Mouse (Mus musculus) brain, embryonic 18.5 days (tissue): ENCODE results near the gene Gm45713.
A peak's percentile ranks its signal among the peaks of the same experiment; 100 is the strongest.
"Not testable (repeated sequence)": the region's sequence is repeated elsewhere in the genome, so short reads cannot be mapped to it uniquely, and the experiment has no call there.

Experiments used
- DNase-seq: peaks from one replicate; pipeline ENCODE4 v3.0.0-alpha.2; 2012; ENCODE audit warnings: low read depth, low spot score

Gene Gm45713

DNA sequence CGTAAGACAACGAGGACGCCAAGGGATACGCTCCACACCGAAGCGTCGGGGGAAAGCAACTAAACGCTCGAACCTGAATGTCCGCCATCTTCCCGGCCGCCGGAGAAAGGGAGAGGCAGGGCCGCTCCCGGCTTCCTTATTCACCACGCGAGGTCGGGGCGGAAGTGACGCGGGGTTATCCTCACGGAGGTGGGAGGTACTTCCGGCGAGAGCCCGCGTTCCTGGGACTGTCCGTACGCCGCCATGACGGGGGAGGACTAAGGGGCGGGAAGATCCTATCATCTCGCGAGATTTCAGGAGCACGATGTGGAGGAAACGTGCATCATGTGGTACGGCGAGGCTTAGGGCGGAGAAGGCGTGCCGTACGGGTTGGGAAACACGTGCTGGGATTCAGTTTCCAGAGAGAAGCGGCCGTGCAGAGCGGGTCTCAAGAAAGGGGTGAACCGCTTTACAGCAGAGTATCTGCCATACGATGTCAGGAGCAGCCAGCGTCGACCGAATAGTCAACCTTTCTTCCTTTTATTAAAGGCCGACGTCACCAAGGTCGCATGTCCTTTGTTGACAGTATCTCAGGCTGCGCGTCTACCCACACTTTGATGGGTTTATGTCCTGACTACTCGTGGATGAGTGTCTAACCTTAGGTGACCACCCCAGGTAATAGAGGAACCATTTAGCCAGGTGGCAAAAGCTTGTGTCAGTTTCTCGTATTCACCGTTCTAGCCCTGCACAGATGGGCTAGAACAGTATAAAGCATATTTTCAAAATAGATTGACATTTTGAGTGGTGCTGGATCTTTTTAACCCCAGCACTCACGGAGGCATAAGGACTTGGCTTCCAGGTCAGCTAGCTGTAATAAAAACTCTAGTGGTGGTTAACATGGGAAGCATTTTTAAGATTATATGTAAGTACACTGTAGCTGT lies 11.5 kb downstream of the Gm45713 start, which contains the start of gene Rps11:
Gene Rps11 (minus strand): TSS at position 216 of the 920 bp plus-strand sequence.
- peak; percentile 99 for DNase-seq

DNA sequence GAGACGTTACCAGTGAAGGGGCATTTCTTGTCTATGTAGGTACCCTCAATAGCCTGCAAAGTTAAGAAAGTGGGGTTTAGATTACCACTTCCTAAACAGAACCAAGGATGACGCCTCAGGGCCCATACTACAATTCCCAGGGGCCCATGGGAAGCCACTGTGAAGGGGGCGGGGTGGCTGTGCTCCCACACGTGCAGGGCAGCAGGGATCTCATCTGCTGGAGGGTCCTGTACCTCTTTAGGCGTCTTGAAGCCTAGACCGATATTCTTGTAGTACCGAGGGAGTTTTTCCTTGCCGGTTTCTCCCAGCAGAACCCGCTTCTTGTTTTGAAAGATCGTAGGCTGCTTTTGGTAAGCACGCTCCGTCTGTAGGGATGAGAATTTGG lies 12.9 kb downstream of the Gm45713 start:
- DNase-seq = no peak

DNA sequence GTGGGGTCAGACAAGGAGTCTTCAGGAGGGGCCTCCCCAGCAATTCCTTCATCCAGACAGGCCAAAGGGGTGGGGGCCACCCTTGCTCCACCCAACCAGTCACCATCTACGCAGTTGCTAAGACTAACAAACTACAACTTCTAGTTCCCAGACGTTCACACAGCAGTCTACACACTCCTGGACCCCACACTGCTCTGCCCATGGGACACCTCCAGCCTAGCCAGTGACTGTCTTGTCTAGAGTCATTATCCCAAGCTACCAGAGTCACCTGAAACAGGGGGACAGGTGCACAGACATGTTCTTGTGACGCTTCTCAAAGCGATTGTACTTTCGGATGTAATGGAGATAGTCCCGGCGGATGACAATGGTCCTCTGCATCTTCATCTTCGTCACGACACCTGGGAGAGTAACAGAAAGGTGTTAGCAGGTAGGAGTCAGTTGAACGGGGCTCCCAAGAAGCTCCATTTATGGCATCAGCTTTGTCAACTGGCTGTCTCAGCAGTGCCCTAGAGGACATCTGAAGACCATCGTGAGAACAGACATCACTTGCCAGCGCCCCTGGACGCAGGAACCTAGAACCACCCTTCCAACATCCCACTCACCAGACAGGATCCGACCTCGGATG lies 13.4 kb downstream of the Gm45713 start:
- no peak for DNase-seq

DNA sequence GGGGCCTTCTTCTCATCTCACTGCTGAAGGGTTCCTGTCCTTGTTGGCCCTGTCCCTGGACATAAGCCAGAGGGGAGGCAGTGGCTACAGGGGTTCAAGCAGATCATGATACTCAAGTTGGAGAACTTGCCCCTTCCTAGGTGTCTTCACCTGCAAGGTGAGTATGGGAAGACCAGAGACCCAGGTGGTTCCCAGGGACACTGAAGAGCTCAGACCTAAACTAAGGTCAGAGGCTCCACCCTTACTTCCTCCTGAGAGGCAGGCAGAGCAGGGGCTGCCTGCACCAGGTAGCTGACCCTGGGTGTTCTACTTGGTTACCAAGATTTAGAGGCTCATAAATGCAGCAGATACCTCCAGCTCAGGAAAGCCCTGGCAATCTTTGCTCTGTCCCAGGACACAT lies 14.1 kb downstream of the Gm45713 start:
- DNase-seq = no peak

DNA sequence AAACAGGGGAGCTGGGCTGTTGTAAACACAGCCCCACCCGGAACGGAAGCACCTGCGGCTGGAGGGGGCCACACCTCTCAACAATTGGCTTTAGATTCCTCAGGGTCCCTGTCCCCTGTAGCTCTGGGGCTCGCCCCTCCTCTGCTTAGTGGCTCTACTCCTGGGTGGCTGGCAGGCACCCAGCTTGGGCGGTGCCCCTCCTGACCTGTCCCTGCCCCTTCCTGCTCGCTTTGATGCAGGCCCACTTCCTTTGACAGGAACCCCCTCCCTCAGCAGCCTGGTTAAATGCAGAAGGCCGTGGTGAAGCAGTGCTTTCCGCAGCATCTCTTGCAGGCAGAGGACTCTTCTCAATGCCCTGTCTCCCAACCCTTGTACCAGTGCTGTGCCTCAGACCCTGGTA lies 14.6 kb downstream of the Gm45713 start:
- DNase-seq = no peak

DNA sequence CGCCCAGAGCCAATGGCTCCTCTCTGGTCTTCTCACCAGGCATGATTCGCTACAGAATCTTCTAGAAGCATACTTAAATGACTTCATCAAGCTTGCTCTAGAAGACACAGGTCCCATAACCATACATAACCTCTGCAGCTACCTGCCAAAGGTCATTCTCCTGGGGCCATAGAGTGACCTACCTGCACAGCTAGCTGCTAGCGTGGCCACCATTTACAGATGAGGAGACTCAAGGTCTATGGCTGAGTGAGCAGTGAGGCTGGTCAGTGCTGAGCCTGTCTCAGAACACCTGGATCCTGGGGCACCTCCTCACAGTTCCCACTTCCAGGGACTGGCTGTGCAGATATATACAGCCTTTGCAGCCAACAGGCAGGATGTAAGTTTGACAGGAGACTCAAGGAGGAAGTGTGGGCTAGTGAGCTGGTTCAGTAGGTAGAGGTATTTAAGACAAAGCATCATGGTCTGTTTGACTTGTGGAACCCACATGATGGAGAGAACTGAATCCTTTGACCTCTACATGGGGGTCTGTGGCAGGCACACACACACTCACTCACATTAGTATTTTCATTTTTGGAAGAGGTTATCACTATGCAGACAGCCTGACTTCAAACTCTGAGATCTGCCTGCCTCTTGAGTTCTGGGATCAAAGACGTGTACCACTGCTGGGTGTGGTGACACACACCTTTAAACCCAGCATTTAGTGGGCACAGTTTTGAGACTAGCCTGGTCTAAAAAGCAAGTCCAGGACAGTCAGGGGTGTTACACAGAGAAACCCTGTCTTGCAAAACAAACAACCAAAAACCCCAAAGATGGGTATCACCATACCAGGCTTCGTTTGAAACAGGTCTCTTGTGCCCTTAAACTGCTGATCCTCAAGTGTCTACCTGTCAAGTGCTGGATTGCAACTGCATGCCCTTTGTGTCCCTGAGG lies 16.0 kb downstream of the Gm45713 start:
- DNase-seq = no peak

DNA sequence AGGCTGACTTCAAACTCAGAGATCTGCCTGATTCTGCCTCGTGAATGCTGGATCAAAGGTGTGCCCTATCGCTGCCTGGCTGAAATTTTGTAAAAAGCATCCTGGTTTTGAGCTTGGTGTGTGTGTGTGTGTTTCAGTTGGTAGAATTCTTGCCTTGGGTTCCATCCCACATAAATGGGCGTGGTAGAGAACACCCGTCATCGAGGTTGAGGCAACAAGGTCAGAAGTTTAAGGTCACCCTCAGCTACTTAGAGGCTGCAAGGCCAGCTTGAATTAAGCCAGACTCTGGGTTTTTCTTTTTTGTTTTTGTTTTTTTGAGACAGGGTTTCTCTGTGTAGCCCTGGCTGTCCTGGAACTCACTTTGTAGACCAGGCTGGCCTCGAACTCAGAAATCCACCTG lies 17.7 kb downstream of the Gm45713 start:
- DNase-seq = no peak

DNA sequence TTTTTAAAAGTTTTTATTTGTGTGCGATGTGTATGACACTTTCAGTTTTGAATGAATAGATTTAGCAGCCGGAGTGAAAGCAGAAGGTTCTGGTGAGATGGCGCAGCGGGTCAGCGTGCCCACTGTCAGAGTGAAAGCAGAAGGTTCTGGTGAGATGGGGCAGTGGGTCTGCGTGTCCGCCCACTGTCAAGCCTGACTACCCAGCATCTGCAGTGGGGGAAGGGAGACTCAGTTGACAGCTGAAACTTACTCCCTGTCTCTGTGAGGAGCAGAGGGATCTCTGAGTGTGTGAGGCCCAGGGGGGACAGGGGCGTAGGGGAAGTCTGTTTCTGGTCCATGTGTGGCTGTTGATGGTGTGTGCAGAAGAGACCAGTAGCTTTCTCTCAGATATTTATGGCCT lies 18.5 kb downstream of the Gm45713 start:
- no peak for DNase-seq

DNA sequence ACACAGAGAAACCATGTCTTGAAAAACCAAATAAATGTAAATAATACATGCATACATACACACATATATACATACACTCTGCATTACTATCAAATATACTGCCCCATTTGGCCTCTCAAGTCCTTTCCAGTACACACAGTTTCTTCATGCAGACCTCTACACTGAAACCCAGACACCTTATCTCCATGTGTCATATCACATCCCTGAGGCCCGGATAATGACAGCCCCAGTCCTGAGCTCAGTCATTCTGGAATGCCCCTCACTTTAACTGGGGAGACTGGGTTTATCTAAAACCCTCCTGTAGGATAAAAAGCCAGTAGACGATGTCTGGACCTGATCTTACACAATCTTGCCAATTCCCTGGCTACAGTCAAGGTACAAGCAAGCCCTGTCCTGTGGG lies 22.6 kb downstream of the Gm45713 start:
- DNase-seq = no peak

DNA sequence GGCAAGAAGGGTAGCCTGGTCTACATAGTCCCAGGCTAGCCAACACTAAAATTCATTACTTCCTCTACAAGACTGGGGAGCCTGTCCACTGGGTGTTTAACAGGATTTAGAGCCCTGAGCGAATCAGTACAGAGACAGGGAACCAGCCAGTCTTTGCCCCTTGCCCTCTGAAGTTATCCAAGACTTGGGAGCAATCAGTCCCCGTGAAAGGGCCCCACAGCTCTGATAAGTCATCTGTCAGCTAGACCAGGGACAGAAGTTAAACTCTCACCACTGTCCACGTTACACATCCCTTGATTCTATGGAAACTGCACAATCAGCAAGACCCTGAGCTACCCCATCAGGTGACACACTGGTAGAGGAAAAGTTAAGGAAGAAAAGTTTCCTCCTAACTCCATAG lies 23.5 kb downstream of the Gm45713 start:
- DNase-seq = no peak

DNA sequence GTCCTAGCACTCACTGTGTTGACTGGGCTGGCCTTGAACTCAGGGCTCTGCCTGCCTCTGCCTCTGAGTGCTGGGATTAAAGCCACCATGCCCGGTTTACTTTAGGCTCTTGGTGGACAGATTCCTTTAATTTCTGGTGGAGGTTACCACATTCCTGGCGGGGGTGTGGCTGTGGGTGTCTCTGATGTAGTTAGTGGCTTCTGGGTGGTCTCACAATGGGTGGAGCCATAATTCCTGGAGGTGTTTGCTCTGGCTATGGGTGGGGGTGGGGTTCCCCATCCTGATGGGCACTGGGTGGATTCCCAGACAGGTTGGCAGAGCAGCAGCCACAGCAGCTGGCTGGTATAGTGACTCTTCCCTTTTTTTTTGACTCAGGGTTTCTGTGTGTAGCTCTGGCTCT lies 24.1 kb downstream of the Gm45713 start:
- no peak for DNase-seq

DNA sequence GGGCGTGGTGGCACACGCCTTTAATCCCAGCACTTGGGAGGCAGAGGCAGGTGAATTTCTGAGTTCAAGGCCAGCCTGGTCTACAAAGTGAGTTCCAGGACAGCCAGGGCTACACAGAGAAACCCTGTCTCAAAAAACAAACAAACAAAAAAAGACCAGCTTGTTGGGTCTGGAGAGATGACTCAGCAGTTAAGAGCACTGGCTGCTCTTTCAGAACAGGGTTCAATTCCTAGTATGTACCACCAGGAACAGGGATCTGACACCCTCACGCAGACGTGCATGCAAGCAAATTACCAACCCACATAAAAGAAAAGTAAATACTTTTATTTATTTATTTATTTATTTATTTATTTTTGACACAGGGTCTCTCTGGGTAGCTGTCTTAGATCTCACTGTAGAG lies 25.9 kb downstream of the Gm45713 start:
- DNase-seq = not testable (repeated sequence)

DNA sequence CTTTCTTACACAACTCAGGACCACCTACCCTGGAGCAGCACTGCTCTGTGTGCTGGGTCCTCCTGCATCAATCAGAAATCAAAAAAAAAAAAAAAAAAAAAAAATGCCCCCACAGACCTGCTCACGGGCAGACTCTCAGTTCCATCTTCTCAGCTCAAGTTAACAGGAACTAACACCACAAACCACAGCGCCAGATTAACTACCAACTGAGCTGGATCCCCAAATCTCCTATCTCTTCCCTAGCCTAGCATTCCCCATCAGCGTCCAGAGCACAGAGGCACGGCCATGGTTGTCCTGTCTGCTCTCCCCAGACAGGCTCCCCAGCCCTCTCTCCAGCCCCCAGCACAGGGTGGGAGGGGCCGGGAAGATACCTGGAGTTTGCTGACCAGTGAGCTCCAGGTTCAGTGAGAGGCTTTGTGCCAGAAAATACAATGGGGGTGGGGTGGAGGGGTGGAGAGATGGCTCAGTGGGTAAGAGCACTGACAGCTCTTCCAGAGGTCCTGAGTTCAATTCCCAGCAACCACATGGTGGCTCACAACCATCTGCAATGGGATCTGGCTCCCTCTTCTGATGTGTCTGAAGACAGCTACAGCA lies 28.9 kb downstream of the Gm45713 start:
- no peak for DNase-seq

DNA sequence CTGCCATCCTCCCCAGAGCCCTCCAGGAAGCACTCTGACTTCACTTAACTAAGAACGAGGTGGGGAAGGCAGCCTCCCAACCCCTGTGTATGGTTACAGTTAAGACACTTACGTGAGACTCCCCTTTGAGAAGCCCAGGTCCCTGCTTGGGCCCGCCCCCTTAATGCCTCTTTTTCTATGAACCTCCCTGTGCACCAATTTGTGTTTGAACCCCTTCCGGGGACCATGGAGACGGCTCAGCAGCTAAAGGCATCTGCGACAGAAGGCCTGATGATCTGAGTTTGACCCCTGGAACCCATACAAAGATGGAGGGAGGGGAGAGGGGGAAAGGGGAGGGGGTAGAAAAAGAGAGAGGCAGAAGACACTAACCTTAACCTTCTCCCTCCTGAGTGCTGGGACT lies 29.6 kb downstream of the Gm45713 start:
- no peak for DNase-seq

DNA sequence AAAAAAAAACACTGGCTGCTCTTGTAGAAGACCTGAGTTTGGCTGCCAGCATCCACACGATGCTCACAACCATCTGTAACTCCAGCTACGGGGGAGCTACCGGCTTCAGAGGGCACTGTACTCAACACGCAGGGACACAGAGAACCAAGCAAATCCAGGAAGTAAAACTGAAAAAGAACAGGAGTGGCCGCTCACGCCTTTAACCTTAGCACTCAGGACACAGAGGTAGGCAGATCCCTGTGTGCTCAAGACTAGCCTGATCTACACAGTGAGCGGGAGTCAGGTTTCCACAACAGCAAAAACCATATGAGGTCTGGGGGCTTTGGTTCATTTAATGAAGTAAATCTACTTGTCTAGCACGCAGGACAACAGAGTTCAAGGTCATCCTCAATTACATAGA lies 30.5 kb downstream of the Gm45713 start:
- no peak for DNase-seq

DNA sequence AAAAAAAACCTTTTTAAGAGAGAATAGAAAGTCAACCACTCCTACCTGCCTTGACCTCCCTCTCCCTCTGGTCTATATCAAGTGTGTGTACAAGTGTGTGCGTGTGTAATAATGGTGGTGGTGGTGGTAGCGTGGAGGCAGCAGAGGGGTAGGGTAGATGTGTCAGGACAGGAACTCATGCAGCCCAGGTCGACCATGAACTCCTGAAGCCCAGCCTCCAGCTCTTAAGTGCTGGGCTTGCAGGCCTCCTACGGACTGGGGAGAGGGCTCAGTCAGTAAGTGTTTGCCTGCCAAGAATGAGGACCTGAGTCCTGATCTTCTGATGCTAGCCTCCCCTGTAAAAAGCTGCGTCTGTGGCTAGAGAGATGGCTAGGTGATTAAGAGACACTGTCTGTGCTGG lies 31.1 kb downstream of the Gm45713 start:
- DNase-seq = no peak

DNA sequence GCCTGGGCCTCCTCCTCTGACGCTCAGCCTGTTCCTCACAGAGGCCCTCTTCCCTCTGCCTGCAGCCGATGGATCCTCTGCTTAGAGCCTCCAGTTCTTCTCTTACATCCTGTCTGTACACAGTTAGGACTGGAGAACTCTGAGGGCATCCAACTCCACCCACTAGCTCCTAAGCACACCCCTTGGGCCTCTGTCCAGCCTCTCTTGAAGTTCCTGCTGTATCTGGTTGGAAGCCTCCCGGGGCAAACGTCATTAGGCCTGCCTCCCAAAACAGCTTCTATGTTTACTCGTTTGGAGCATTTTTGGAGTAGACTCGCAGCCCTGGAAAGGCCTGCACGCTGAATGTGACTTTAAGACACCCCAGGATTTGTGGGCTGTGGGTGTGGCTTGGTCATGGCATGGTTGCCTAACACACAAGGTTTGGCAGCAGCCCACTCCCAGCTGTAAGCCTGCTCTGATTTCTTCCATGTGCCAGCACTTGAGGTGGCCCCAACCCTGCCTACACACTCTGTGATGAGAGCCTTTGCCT lies 32.3 kb downstream of the Gm45713 start, which contains the start of gene Fcgrt:
Gene Fcgrt (minus strand): TSS at position 200 of the 529 bp plus-strand sequence.
- DNase-seq = no peak

DNA sequence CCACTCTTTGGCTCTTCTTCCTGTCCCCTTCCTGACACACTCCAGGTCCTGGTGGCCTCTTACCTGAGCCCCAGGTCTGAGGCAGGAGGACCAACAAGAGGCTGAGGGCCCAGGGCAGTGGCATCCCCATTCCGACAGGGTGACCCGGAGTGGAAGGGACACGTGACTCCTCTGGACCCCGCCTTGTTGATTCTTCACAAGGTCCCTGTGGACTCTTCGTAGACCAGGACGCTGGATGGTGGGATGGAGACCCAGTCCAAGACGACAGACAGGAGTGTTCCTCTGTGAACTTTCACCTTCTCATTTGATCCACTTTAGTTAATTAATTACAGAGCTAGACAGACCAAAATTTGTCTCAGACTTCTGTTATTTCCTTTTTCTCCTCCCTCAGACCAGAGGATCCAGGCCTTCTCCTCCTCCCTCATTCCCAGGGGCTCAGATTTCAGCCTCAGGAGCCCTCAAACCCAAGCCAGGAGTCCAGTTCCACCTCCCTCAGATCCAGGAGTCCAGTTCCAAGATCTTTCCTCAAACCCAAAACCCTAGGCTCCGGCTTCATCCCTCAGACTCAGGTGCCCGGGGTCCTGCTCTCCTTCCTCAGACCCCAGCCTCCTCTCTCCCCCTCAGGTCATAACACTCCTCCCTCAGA lies 33.0 kb downstream of the Gm45713 start:
- no peak for DNase-seq

DNA sequence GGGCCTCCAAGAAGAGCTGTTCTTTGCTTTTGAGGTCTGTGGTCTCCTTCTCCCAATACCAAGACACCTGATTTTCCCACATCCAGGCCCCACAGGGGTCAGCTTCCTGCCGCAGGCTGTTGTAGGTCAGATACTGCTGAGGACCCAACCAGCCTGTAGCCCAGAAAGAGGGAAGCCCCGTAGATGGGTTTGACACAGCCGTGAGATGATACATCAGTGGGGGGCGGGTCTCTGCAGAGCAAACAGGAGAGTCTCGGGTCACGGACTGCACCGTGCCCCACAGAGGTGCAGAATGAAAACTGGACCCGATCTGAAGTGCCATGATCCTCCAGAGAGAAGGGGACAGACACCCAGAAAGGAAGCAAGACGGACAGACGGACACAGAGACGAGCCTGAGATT lies 33.6 kb downstream of the Gm45713 start:
- no peak for DNase-seq

DNA sequence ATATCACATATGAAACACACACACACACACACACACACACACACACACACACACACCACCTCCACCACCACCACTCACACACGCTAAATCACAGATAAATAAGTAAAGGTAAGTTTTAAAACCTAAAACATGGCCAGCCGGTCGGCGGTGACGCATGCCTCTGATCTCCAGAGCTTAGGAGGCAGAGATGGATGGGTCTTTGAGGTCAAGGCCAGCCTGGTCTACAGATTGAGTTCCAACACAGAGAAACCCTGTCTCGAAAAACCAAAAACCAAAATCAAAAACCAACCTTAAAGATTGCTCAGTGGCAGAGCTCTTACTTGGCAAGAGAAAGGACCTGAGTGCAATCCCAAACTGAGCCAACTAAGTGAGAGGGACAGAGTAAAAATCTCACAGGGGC lies 36.0 kb downstream of the Gm45713 start:
- no peak for DNase-seq
